Mouse (Mus musculus): Measurements from ENCODE around the gene Krt7.
A peak's percentile ranks its signal among the peaks of the same experiment; 100 is the strongest.

The Krt7 gene

GRCm38 (mm10) chr15:101410775-101411174 lies at the start of gene Krt7:
TSS of gene Krt7 (plus strand) at chr15:101411043.
- peak; percentile 70 for DNase-seq

DNA sequence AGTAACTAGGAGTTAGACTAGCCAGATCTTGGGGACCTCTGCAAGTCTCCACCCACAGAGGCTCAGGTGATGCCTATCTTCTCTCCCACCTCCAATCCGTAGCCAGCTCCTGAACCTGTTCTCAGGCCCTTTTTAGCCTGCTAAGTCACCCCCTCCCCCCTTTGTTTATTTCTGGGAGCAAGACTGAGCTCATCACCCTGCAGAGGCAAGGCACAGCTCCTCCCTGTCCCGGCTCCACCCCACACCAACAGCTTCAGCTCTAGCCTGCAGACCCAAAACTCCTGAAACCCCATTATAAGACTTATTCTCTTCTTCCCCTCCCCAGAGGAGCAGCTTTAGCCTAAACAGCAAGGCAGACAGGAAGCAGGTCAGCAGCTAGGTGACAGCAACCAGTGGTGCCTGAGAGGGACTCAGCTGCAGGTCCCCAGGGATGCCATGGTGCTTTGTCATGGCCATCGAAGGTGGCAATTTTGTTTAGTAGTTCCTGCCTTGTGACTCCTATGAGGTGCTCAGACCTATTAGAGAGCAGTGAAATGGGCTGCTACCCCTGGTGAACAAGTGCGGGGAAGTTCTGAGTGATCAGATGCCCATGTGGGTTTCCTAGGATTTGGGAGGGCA lies 48.3 kb upstream of the Krt7 start:
- no peak for DNase-seq

DNA sequence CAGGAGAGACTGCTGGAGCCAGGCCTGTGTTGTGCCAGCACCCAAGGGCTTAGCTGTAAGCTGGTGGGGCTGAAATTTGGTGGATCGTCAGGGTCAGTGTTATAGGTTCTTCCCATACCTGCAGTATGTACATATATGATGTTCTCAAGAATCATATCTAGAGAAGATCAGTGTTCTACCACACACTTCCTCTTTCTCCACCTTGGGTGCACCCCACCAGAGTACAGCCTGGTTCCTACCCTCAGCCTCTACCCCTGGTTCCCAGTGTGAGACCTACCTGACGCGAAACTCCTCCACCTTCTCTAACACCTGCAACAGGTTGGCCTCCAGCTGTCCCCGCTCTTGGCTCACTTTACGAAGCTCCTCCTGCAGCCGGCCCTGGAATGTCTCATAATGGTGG lies 46.9 kb upstream of the Krt7 start:
- no peak for DNase-seq

DNA sequence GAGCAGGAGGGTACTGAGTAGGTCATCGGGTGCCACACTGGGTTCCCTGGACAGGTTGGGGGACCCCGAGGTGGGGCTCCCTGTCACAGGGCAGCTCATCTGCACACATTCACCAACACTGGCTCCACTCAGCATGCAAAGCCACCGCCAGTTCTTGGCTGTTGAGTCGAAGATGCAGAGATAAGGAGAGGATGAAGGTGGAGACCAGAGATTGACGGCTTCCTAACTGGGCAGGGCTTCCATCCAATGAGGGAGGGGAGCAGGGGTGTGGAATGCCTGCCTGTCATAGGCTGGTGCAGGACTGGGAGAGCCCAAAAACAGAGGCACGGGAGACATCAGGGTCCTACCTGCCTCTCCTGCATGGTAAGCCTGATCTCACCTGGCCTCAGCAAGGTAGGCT lies 46.4 kb upstream of the Krt7 start:
- no peak for DNase-seq

GRCm38 (mm10) chr15:101364891-101365671 lies 45.8 kb upstream of the Krt7 start:
- no peak for DNase-seq

DNA sequence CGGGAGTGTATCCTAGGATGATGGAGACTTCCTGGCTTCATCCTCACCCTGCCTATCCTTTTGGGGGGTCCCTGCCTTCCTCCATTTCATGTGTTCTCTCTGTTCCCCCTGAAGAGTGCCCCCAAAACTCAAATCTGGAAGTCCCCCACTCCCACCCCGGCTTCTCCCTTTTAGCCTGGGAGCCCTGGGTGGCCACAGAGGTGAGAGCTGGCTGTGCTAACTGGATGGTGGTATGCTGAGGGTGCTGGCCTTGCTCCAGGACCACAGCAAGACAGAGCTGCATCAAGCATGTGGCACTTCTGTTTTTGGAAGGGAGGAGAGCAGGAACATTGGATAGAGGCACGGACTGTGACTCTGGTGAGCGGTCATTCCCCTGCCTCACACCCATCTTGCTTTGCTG lies 45.1 kb upstream of the Krt7 start:
- no peak for DNase-seq

- DNase-seq, result no peak
Measured at GRCm38 (mm10) chr15:101366482-101366881, 44.4 kb upstream of the Krt7 start.

DNA sequence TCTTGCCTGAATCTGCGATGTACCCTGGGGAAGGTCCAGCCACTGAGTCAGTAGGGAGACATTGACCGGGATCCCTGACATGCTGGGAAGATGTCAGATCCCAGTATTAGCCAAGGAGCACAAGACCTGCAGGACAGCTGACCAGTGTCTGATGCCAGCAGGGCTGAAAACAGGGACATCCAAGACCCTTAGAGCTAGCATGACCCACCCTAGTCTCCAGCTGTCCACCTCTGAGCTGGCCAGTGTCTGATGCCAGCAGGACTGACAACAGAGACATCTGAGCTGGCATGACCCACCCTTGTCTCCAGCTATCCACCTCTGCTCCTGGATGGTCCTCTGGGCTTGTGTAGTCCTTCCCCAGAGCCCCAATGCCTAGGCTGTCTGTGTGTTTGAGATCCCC lies 43.9 kb upstream of the Krt7 start:
- DNase-seq, result no peak

DNA sequence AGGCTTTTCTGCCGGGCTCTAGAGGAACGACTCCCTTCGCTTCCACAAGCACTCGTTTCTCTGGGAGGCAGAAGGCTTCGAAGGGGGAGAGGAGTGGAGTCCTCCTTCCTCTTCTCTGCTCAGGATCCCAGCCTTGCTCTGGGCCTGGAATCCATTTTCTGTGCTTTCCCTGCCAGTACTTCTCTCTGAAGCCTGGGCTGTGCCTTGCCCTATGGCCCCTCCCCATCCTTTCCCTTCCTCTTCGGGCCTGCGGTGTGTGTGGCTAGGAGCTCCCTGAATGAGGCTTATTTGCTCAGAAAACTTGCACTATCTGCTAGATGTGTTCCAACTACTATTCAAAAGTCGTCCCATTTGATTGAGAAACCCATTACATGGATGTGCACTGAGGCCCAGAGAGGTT lies 43.3 kb upstream of the Krt7 start:
- no peak for DNase-seq

DNA sequence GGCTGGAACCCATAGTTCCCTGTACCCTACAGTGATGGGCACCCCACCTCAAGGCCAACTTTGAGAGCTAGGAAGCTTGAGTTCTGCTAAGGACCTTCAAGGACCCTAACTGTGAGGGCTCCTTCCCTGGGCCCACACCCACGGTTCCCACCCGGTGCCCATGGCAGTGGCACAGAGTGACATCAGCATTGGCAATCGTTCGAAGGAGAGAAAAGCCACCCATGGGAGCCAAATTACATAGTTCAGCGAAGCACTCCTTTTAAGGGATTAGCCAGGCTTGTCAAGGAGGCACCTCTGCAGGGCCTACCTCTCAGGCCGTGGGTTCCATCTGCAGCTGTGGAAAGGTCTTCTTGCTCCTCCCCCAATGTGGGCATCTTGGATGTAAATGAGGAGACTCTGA lies 42.8 kb upstream of the Krt7 start:
- no peak for DNase-seq

DNA sequence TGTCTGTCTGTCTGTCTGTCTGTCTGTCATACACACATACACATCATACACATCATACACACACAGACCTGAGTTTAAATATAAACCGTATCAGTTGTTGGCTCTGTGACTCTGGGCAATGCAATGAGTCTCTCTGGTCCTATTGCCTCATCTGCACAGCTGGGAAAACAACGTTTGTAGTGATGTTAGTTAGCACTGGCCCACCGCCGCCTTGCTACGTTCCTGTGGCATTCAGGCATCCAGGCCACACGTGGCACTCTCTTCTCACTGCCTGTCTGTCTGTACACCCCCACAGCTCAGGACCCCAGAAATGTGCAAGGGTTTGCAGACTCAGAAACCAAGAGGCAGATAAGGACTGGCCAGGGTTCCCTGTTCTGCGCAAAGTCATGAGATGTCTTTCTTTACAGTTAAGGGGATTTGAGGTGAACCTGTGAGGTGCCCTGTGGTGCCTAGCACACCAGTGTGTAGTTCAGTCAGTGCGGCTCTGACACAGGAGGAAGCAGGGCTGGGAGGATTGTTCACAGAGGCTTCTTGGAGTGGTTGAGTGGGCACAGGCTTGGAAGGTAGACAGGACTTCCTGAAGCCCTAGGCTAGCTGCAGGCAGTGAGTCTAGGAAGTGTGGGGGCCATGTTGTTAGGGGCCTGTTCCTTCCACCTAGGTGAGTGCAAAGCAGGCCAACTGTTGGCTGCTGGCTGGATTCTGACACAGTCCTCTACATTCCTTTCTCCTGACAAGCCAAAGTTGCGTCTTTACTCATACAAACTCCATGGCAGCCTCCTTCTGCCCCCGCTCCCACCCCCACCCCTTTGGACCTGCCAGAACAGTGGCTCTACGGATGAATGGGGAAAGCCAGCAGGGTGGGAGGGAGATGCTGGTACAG lies 42.1 kb upstream of the Krt7 start:
- DNase-seq, result no peak

GRCm38 (mm10) chr15:101369382-101370100 lies 41.3 kb upstream of the Krt7 start:
- no peak for DNase-seq

GRCm38 (mm10) chr15:101370101-101370911 lies 40.5 kb upstream of the Krt7 start, which contains the start of gene Krt80:
TSS of gene Krt80 (minus strand) at chr15:101370162.
- DNase-seq, result peak; percentile 87

GRCm38 (mm10) chr15:101371141-101371985 lies 39.5 kb upstream of the Krt7 start:
- no peak for DNase-seq

GRCm38 (mm10) chr15:101372131-101372977 lies 38.5 kb upstream of the Krt7 start:
- DNase-seq, result no peak

DNA sequence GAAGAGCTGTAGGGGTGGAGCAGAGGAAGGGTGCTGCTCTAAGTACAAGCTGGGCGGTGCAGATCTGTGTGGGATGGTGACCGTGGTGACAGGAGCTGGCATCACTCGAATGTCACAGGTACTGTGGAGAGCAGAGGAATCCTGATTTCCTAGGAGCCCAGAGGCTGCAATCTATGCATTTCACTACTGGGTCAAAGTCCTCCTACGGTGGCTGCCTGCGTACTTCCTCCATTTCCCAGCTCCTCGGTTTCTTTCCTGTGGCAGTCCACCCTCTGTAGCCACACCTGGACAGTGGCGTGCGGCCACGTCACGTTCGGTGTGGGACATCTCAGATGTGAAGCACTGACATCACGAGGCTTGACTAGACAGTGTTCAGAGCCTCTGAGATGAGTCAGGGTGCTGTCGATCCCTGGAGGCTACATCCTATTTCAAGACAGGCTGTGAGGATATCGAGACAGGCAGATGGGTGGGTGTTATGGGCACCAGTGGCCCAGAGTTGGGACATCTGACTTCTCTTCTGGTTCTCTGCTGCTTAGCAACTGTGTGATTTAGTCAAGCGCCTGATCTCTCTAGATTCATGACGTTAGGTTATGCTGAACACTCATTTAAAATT lies 37.5 kb upstream of the Krt7 start:
- DNase-seq, result no peak

DNA sequence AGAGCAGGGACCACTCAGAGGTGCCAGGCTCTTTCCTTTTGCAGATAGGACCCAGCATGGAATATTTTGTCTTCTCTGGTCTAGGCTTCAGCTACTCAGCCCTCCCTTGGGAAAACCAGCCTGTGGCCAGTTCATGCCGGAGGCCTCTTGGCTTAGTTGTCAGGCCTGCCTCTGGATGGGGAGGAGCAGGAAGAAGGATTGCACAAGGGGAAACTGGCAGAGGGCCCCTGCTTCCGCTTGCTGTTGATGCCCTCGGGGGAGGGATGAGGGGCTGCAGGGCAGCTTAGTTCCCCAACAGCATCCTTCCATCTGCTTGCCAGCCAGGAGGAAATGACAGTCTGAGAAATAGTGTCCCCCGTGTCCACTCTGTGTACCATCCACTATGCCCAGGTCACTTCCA lies 36.0 kb upstream of the Krt7 start:
- DNase-seq, result peak; percentile 68

GRCm38 (mm10) chr15:101375956-101376775 lies 34.7 kb upstream of the Krt7 start:
- DNase-seq, result no peak

DNA sequence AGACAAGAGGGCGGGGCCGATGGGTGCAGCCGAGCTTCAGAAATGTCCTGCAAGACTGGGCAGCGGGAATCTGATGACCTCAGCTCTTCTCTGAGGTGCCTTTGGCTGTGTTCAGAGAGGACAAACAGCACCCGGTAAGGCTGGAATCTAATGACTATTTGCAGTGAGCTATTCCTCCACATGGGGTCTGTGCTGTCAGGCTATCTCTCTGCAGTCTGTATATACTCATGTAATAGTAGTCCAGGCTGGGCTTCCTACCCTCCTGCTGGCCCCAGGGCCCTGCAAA lies 34.1 kb upstream of the Krt7 start:
- DNase-seq, result peak; percentile 69

Data from kidney, postnatal 10 days (tissue).